Comparison of ENCODE assay signal across 9 mouse cellular contexts in the genomic region with DNA sequence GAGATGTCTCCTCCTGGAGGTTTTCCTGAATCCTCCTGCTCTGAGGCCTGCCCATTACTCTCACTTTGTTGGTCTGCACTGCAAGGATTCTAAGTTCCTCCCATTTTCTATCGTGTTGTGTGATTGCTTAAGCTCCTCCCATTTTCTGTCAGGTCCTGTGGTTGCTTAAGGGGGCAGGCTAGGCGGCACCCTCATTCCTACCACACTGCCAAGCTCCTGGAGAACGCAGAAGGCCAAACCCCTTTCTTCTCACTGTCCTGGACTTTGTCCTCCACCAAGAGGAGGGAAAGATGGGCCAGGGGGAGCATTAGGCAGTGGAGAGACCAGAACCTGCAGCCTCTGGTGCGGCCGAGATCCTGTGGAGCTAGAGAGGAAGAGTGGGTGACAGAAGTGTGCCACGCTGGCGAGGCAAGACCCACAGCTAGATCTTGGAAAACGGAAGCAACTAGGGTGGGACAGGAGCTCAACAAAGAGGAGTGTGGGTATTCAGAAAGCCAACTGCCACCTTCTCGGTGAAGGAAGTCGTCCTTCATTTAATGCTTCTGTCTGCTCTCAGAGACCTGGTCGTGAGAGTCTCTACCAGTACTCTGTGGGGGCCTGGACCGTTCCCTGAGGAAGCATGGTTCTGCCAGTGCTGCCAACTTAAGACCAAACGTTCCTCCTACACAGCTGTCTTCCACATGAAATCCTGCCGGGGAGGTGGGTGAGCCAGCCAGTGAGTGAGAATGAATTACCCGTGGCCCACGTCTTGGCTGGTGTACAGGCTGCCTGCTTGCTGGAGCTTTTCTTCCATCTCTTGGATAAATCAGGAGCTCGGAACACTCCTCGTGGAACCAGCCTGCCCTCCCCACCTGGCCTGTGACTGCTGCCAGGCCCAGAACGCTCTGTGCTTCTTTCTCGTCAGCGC.
DNase-seq lines count a peak whose midpoint lies in the region; ATAC-seq and TF ChIP-seq lines count a peak whose summit lies in the region.
"Had no signal": no experiment of that assay in that cellular context is flagged by ENCODE, and none has a peak within 500 bp of the region (broad histone marks: within the 10 kb centered on the region; RNA-seq: fewer than 3 reads in every experiment).

No protein-coding gene starts in this region.

- ATAC-seq in neural tube, embryonic 15.5 days (ENCODE audit: low FRiP score): 0 out of 2 replicates have a peak, but pooled peaks have one; percentile 15
- ATAC-seq in stomach, postnatal 0 days (ENCODE audit: low FRiP score, low TSS enrichment): 0 out of 2 replicates have a peak, but pooled peaks have one; percentile 37
- no peak for ATAC-seq in CD4-positive, CD25-positive, alpha-beta regulatory T cell, adult 4 months

- no peak overlapping the region for H3K4me3 ChIP-seq in neural tube, embryonic 15.5 days (replicated peaks)
- H3K4me3 ChIP-seq in stomach, postnatal 0 days (ENCODE audit: low read depth, low read length): no peak overlapping the region
- H3K4me3 ChIP-seq: limb, embryonic 12.5 days had no signal

- 70% methylated on average over 21 of the region's 21 CpGs for WGBS in neural tube, embryonic 15.5 days
- 67% methylated on average over 21 of the region's 21 CpGs for WGBS in stomach, postnatal 0 days

- H3K27ac ChIP-seq in neural tube, embryonic 15.5 days (replicated peaks): peak overlapping the region; percentile 42
- no peak overlapping the region for H3K27ac ChIP-seq in stomach, postnatal 0 days (replicated peaks)
- H3K27ac ChIP-seq: limb, embryonic 12.5 days had no signal

- H3K9ac ChIP-seq in neural tube, embryonic 15.5 days (replicated peaks): no peak overlapping the region
- no peak overlapping the region for H3K9ac ChIP-seq in stomach, postnatal 0 days (ENCODE audit: low read length)
- H3K9ac ChIP-seq: limb, embryonic 12.5 days had no signal

- no peaks in the 10 kb centered on the region for H3K9me3 ChIP-seq in neural tube, embryonic 15.5 days (replicated peaks)
- H3K9me3 ChIP-seq in stomach, postnatal 0 days (ENCODE audit: control insufficient read depth, low read length): no peaks in the 10 kb centered on the region

- TF ChIP-seq EP300 in stomach, postnatal 0 days (optimal IDR thresholded peaks at IDR 0.05): no peak

- intact Hi-C loops in heart, postnatal 14 days (cut with DNase I): no loop called here

- no peaks in the 10 kb centered on the region for H3K27me3 ChIP-seq in neural tube, embryonic 15.5 days (replicated peaks)
- H3K27me3 ChIP-seq in stomach, postnatal 0 days (ENCODE audit: control insufficient read depth, insufficient read depth, low read length): no peaks in the 10 kb centered on the region
- H3K27me3 ChIP-seq: limb, embryonic 12.5 days had no signal

- no peaks in the 10 kb centered on the region for H3K36me3 ChIP-seq in neural tube, embryonic 15.5 days
- H3K36me3 ChIP-seq in stomach, postnatal 0 days (ENCODE audit: control insufficient read depth, insufficient read depth, low read length): no peaks in the 10 kb centered on the region
- H3K36me3 ChIP-seq: limb, embryonic 12.5 days had no signal

- TF ChIP-seq CTCF in stomach, postnatal 0 days (IDR thresholded peaks at IDR 0.05; ENCODE audit: low read depth): no peak

- no peak for DNase-seq in neural tube, embryonic 10.5 days (ENCODE audit: extremely low spot score, low spot score)
- peak; percentile 67 to 79 for DNase-seq in frontal cortex, postnatal 25 days (ENCODE audit: low spot score in 2 of 2)
- peak; percentile 70 to 97 for DNase-seq in left cerebral cortex, adult 8-10 months (ENCODE audit: low spot score in 2 of 2)
- no peak for DNase-seq in stomach, postnatal 0 days (ENCODE audit: low spot score)
- DNase-seq in embryo, embryonic 9.5 days (ENCODE audit: extremely low spot score): no peak
- no peak for DNase-seq in heart, postnatal 14 days

- no peak overlapping the region for H3K4me2 ChIP-seq in neural tube, embryonic 15.5 days
- no peak overlapping the region for H3K4me2 ChIP-seq in stomach, postnatal 0 days (replicated peaks; ENCODE audit: low read depth)
- H3K4me2 ChIP-seq: limb, embryonic 12.5 days had no signal

- peaks cover 31% of the 10 kb centered on the region for H3K4me1 ChIP-seq in neural tube, embryonic 15.5 days
- no peaks in the 10 kb centered on the region for H3K4me1 ChIP-seq in stomach, postnatal 0 days (replicated peaks; ENCODE audit: control insufficient read depth, insufficient read depth)

Comparison
In these comparisons a context has a peak if more than half of its experiments do, and no peak if none do; other contexts are left out.
1. DNase-seq: peak in frontal cortex, postnatal 25 days (2 of 2) and left cerebral cortex, adult 8-10 months (2 of 2); none in neural tube, embryonic 10.5 days (single experiment), stomach, postnatal 0 days (single experiment), embryo, embryonic 9.5 days (single experiment) and heart, postnatal 14 days (0 of 2).